In genomic region chr5:144804181-144804580, GRCm38 (mm10) we compare ENCODE assay signal across 10 mouse cellular contexts. TPM values are rescaled to one million over a fixed set of nuclear protein-coding genes. Genes with fewer than 3 reads are reported as not detected.
"Had no signal": no experiment of that assay in that cellular context is flagged by ENCODE, and none has a peak within 500 bp of the region (broad histone marks: within the 10 kb centered on the region; RNA-seq: fewer than 3 reads in every experiment).

No protein-coding gene starts in this region.

- ATAC-seq: liver, embryonic 12.5 days; midbrain, embryonic 13.5 days had no signal

- H3K4me1 ChIP-seq: kidney, embryonic 15.5 days; limb, embryonic 10.5 days; lung, embryonic 15.5 days; midbrain, embryonic 13.5 days had no signal

- DNase-seq: kidney, postnatal 14 days; right cerebral cortex, postnatal 14 days; thymus, postnatal 4 days had no signal

- H3K27ac ChIP-seq: kidney, embryonic 15.5 days; left cerebral cortex, adult 2 months; limb, embryonic 10.5 days; liver, embryonic 12.5 days; lung, embryonic 15.5 days; midbrain, embryonic 13.5 days had no signal

- H3K27me3 ChIP-seq: kidney, embryonic 15.5 days; liver, embryonic 12.5 days; lung, embryonic 15.5 days; midbrain, embryonic 13.5 days had no signal

- H3K4me3 ChIP-seq: kidney, embryonic 15.5 days; left cerebral cortex, adult 2 months; limb, embryonic 10.5 days; liver, embryonic 12.5 days; lung, embryonic 15.5 days; midbrain, embryonic 13.5 days had no signal

- H3K9ac ChIP-seq: kidney, embryonic 15.5 days; liver, embryonic 12.5 days; lung, embryonic 15.5 days; midbrain, embryonic 13.5 days had no signal

- H3K4me2 ChIP-seq: kidney, embryonic 15.5 days; liver, embryonic 12.5 days; lung, embryonic 15.5 days; midbrain, embryonic 13.5 days had no signal

- H3K9me3 ChIP-seq: kidney, embryonic 15.5 days; limb, embryonic 10.5 days; liver, embryonic 12.5 days; lung, embryonic 15.5 days; midbrain, embryonic 13.5 days had no signal

RNA-seq across cellular contexts. Expression of gene Tmem130, which starts 42.6 kb away (rescaled TPM):
- total RNA-seq: megakaryocyte progenitor cell, adult 5-6 weeks had no signal
